Mouse (Mus musculus) midbrain, embryonic 11.5 days (tissue): ENCODE data around the gene Acadvl. TPM values are rescaled to one million over a fixed set of nuclear protein-coding genes. Genes with fewer than 3 reads are reported as not detected.

Experiments
- ATAC-seq: fragments of 200-750 bp; cut with Nextera tagmentation; 2 replicates; pipeline ENCODE4 v1.8.0; 2017; ENCODE audit warnings: moderate TSS enrichment, moderate library complexity; ENCODE audit not compliant: low FRiP score
- DNase-seq: peaks from one replicate; pipeline ENCODE4 v3.0.0; 2015; ENCODE audit warnings: low spot score; ENCODE audit errors: missing footprints
- H3K27ac ChIP-seq: fragments of 300-500 bp; sonication (generic); 2 replicates; pipeline ENCODE4 v1.5.1; 2014; ENCODE audit warnings: low read depth, low read length
- H3K27me3 ChIP-seq: fragments of 300-500 bp; sonication (generic); 2 replicates; pipeline ENCODE4 v1.6.1; 2014; ENCODE audit warnings: mild to moderate bottlenecking, low read length, moderate library complexity, mixed read lengths; ENCODE audit not compliant: control insufficient read depth, insufficient read depth
- H3K36me3 ChIP-seq: fragments of 300-500 bp; sonication (generic); 2 replicates; pipeline ENCODE4 v1.6.1; 2014; ENCODE audit warnings: mild to moderate bottlenecking, low read length, moderate library complexity, mixed read lengths; ENCODE audit not compliant: control insufficient read depth, insufficient read depth
- H3K4me1 ChIP-seq: fragments of 300-500 bp; sonication (generic); 2 replicates; pipeline ENCODE4 v1.6.1; 2014; ENCODE audit warnings: low read length; ENCODE audit not compliant: control insufficient read depth, insufficient read depth
- H3K4me2 ChIP-seq: fragments of 300-500 bp; sonication (generic); 2 replicates; pipeline ENCODE4 v1.6.1; 2014; ENCODE audit warnings: mild to moderate bottlenecking, moderate library complexity
- H3K4me3 ChIP-seq: fragments of 300-500 bp; sonication (generic); 2 replicates; pipeline ENCODE4 v1.5.1; 2014; ENCODE audit warnings: low read depth, low read length
- H3K9ac ChIP-seq: fragments of 300-500 bp; sonication (generic); 2 replicates; pipeline ENCODE4 v1.6.1; 2014; ENCODE audit warnings: low read length
- H3K9me3 ChIP-seq: fragments of 300-500 bp; sonication (generic); 2 replicates; pipeline ENCODE4 v1.6.1; 2016; ENCODE audit warnings: low read length; ENCODE audit not compliant: control insufficient read depth
- WGBS: fragments of 180-500 bp; shearing (Covaris S2); extraction: QIAGEN DNeasy Blood & Tissue Kit; methylation state at CpG from one replicate; pipeline ENCODE4 v1.1.7; 2014; 5-methylcytosine and 5-hydroxymethylcytosine counted together
- polyA plus RNA-seq: library from polyadenylated mRNA; unstranded; fragments of >200 nt; fragmentation: Nextera tagmentation; extraction: Ambion mirVana; gene quantifications from 2 replicates; pipeline ENCODE4 v1.2.1, GENCODE M21; 2014

Gene Acadvl
- polyA plus RNA-seq, 1 experiment from 2014 or later = 47.8 TPM

GRCm38 (mm10) chr11:69980196-69981140, 34.7 kb downstream of the Acadvl start:
- H3K9me3 ChIP-seq = no peaks in the 10 kb centered on the region
- WGBS = 0% methylated on average over 49 of the region's 60 CpGs
- peak overlapping the region; percentile 99 for H3K9ac ChIP-seq
- H3K4me1 ChIP-seq = peaks cover 24% of the 10 kb centered on the region
- DNase-seq (peak; percentile 100), ATAC-seq (peak; percentile 94)
- peak overlapping the region; percentile 81 for H3K4me2 ChIP-seq
- H3K4me3 ChIP-seq = peak overlapping the region; percentile 99
- peaks cover 9% of the 10 kb centered on the region for H3K36me3 ChIP-seq
- H3K27me3 ChIP-seq = no peaks in the 10 kb centered on the region
- H3K27ac ChIP-seq = peak overlapping the region; percentile 97

- Histone ChIP-seq H3K4me3 (peak overlapping the region; percentile 99), H3K27ac (peak overlapping the region; percentile 97; the same call in 1 of the 2 replicates), H3K9ac (peak overlapping the region; percentile 74), H3K27me3 (no peaks in the 10 kb centered on the region), H3K36me3 (peaks cover 3% of the 10 kb centered on the region), H3K4me2 (peak overlapping the region; percentile 81), H3K9me3 (no peaks in the 10 kb centered on the region), H3K4me1 (peaks cover 24% of the 10 kb centered on the region)
- ATAC-seq = no peak
- no peak for DNase-seq
- WGBS = 3% methylated on average over 16 of the region's 16 CpGs
Observed at GRCm38 (mm10) chr11:69979827-69980195, 35.4 kb downstream of the Acadvl start.

- no peaks in the 10 kb centered on the region for H3K27me3 ChIP-seq
- ATAC-seq (no peak), DNase-seq (peak; percentile 56)
- H3K27ac ChIP-seq = no peak overlapping the region
- peaks cover 8% of the 10 kb centered on the region for H3K36me3 ChIP-seq
- no peaks in the 10 kb centered on the region for H3K9me3 ChIP-seq
- no peak overlapping the region for H3K4me2 ChIP-seq
- H3K4me3 ChIP-seq = no peak overlapping the region
- H3K4me1 ChIP-seq = peaks cover 5% of the 10 kb centered on the region; the same call in 1 of the 2 replicates
- no peak overlapping the region for H3K9ac ChIP-seq
- WGBS = 89% methylated on average over 4 of the region's 4 CpGs
Observed at GRCm38 (mm10) chr11:69976271-69976670, 38.9 kb downstream of the Acadvl start.

GRCm38 (mm10) chr11:69974907-69975306, 40.3 kb downstream of the Acadvl start:
- ATAC-seq = no peak
- Histone ChIP-seq H3K9me3 (no peaks in the 10 kb centered on the region), H3K36me3 (peaks cover 13% of the 10 kb centered on the region), H3K4me1 (peaks cover 5% of the 10 kb centered on the region; the same call in 1 of the 2 replicates), H3K27me3 (no peaks in the 10 kb centered on the region), H3K4me2 (no peak overlapping the region), H3K9ac (no peak overlapping the region), H3K27ac (no peak overlapping the region), H3K4me3 (no peak overlapping the region)
- WGBS = 97% methylated on average over 2 of the region's 2 CpGs
- DNase-seq = peak; percentile 33

- no peak overlapping the region for H3K4me2 ChIP-seq
- no peak overlapping the region for H3K27ac ChIP-seq
- no peaks in the 10 kb centered on the region for H3K9me3 ChIP-seq
- H3K36me3 ChIP-seq = peaks cover 21% of the 10 kb centered on the region
- no peak overlapping the region for H3K4me3 ChIP-seq
- WGBS = 88% methylated on average over 3 of the region's 3 CpGs
- ATAC-seq = no peak
- no peak overlapping the region for H3K9ac ChIP-seq
- peaks cover 3% of the 10 kb centered on the region; the same call in 1 of the 2 replicates for H3K4me1 ChIP-seq
- DNase-seq = no peak
- H3K27me3 ChIP-seq = peaks cover 26% of the 10 kb centered on the region
Observed at GRCm38 (mm10) chr11:69970775-69971174, 44.4 kb downstream of the Acadvl start.

GRCm38 (mm10) chr11:69970222-69970621, 45.0 kb downstream of the Acadvl start:
- WGBS = 90% methylated on average over 6 of the region's 6 CpGs
- H3K4me1 ChIP-seq = peaks cover 5% of the 10 kb centered on the region; the same call in 1 of the 2 replicates
- H3K9ac ChIP-seq = no peak overlapping the region
- no peak overlapping the region for H3K4me3 ChIP-seq
- H3K9me3 ChIP-seq = no peaks in the 10 kb centered on the region
- no peak for DNase-seq
- H3K27me3 ChIP-seq = peaks cover 31% of the 10 kb centered on the region
- no peak overlapping the region for H3K27ac ChIP-seq
- no peak overlapping the region for H3K4me2 ChIP-seq
- no peak for ATAC-seq
- peaks cover 21% of the 10 kb centered on the region for H3K36me3 ChIP-seq

- Histone ChIP-seq H3K4me2 (no peak overlapping the region), H3K27me3 (peaks cover 45% of the 10 kb centered on the region), H3K4me1 (peaks cover 6% of the 10 kb centered on the region; the same call in 1 of the 2 replicates), H3K36me3 (peaks cover 17% of the 10 kb centered on the region), H3K9me3 (no peaks in the 10 kb centered on the region), H3K9ac (no peak overlapping the region), H3K27ac (no peak overlapping the region), H3K4me3 (no peak overlapping the region)
- WGBS = 91% methylated on average over 4 of the region's 4 CpGs
- no peak for DNase-seq
- ATAC-seq = no peak
Observed at GRCm38 (mm10) chr11:69968793-69969192, 46.4 kb downstream of the Acadvl start.

- Histone ChIP-seq H3K36me3 (peaks cover 15% of the 10 kb centered on the region; the same call in 1 of the 2 replicates), H3K4me3 (peak overlapping the region; percentile 16; the same call in 1 of the 2 replicates), H3K4me1 (peaks cover 6% of the 10 kb centered on the region; the same call in 1 of the 2 replicates), H3K4me2 (peak overlapping the region; percentile 27), H3K9me3 (no peaks in the 10 kb centered on the region), H3K9ac (no peak overlapping the region; the same call in 1 of the 2 replicates), H3K27me3 (peaks cover 54% of the 10 kb centered on the region), H3K27ac (no peak overlapping the region)
- 41% methylated on average over 17 of the region's 17 CpGs for WGBS
- ATAC-seq = no peak
- DNase-seq = peak; percentile 85
Observed at GRCm38 (mm10) chr11:69966860-69967517, 48.2 kb downstream of the Acadvl start.
